Mouse (Mus musculus) MEL (cell line): Measurements from ENCODE around the gene Tshz2.

Source experiments
- CTCF ChIP-seq, 3 experiments: IDR thresholded peaks in 2 of 3; conservative IDR thresholded peaks in 1 of 3; 2 replicates each; pipeline ENCODE4 v1.5.1; 2011 to 2012; ENCODE audit warnings: low read length in 3 of 3, low read depth in 2 of 3, mild to moderate bottlenecking in 2 of 3, improper control_type of control experiment in 1 of 3, inconsistent platforms in 1 of 3, mixed read lengths in 1 of 3, moderate library complexity in 1 of 3; ENCODE audit not compliant: control insufficient read depth in 1 of 3, insufficient read depth in 1 of 3, poor library complexity in 1 of 3, severe bottlenecking in 1 of 3
- E2F4 ChIP-seq: IDR thresholded peaks from 2 replicates; pipeline ENCODE4 v1.6.1; 2011; ENCODE audit warnings: low read depth, low read length, improper control_type of control experiment, borderline replicate concordance
- ELF1 ChIP-seq: IDR thresholded peaks from 2 replicates; pipeline ENCODE4 v1.6.1; 2014; ENCODE audit warnings: low read depth, mild to moderate bottlenecking, inconsistent platforms, low read length, improper control_type of control experiment, moderate library complexity
- GATA1 ChIP-seq: IDR thresholded peaks from 2 replicates; pipeline ENCODE4 v1.6.1; 2011; ENCODE audit warnings: low read depth, low read length, improper control_type of control experiment
- KAT2A ChIP-seq: conservative IDR thresholded peaks from 2 replicates; pipeline ENCODE4 v1.6.1; 2012; ENCODE audit warnings: low read depth, low read length, improper control_type of control experiment, inconsistent platforms
- MAFK ChIP-seq: IDR thresholded peaks from 2 replicates; pipeline ENCODE4 v1.6.1; 2011; ENCODE audit warnings: low read depth, mild to moderate bottlenecking, low read length, improper control_type of control experiment, borderline replicate concordance
- MAX ChIP-seq: IDR thresholded peaks from 2 replicates; pipeline ENCODE4 v1.6.1; 2011; ENCODE audit warnings: low read length, improper control_type of control experiment
- NRF1 ChIP-seq: IDR thresholded peaks from 2 replicates; pipeline ENCODE4 v1.6.1; 2014; ENCODE audit warnings: low read depth, mild to moderate bottlenecking, inconsistent platforms, low read length, improper control_type of control experiment, moderate library complexity; ENCODE audit not compliant: poor library complexity, insufficient read depth, severe bottlenecking
- POLR2A ChIP-seq, 2 experiments: IDR thresholded peaks; 2 replicates each; pipeline ENCODE4 v1.6.1; 2011 to 2012; ENCODE audit warnings: low read length in 2 of 2, mild to moderate bottlenecking in 2 of 2, control low read depth in 1 of 2, improper control_type of control experiment in 1 of 2, low read depth in 1 of 2, moderate library complexity in 1 of 2; ENCODE audit not compliant: control insufficient read depth in 1 of 2, insufficient read depth in 1 of 2, poor library complexity in 1 of 2
- TAL1 ChIP-seq: IDR thresholded peaks from 2 replicates; pipeline ENCODE4 v1.6.1; 2012; ENCODE audit warnings: mild to moderate bottlenecking, inconsistent platforms, low read length, moderate library complexity, mixed read lengths
- ZMIZ1 ChIP-seq: IDR thresholded peaks from 2 replicates; pipeline ENCODE4 v1.6.1; 2012; ENCODE audit warnings: low read depth, mild to moderate bottlenecking, inconsistent platforms, low read length, improper control_type of control experiment, moderate library complexity

GRCm38 (mm10) chr2:169826316-169826715 is 193.5 kb downstream of the Tshz2 start:
- TF ChIP-seq POLR2A (IDR thresholded peaks at IDR 0.05; ENCODE audit: control insufficient read depth in 1 of 2, insufficient read depth in 1 of 2, low read depth in 1 of 2, low read length in 2 of 2, poor library complexity in 1 of 2) = no peak
- no peak for TF ChIP-seq GATA1
- TF ChIP-seq CTCF (IDR thresholded peaks at IDR 0.05 in 2 of 3, conservative IDR thresholded peaks at IDR 0.05 in 1 of 3; ENCODE audit: control insufficient read depth in 1 of 3, insufficient read depth in 1 of 3, low read depth in 2 of 3, low read length in 3 of 3, poor library complexity in 1 of 3, severe bottlenecking in 1 of 3) = no peak
- no peak for TF ChIP-seq MAX
- TF ChIP-seq ZMIZ1 = no peak
- no peak for TF ChIP-seq KAT2A
- no peak for TF ChIP-seq ELF1
- no peak for TF ChIP-seq NRF1
- TF ChIP-seq TAL1 = no peak
- no peak for TF ChIP-seq E2F4
- no peak for TF ChIP-seq MAFK
